ENCODE assay signal across 32 mouse cellular contexts in genomic region chr4:63823136-63823535, GRCm38 (mm10). TPM values are rescaled to one million over a fixed set of nuclear protein-coding genes. Genes with fewer than 3 reads are reported as not detected.
A peak's percentile ranks its signal among the peaks of the same experiment; 100 is the strongest.
DNase-seq lines count a peak whose midpoint lies in the region; ATAC-seq and TF ChIP-seq lines count a peak whose summit lies in the region.
"Had no signal": no experiment of that assay in that cellular context is flagged by ENCODE, and none has a peak within 500 bp of the region (broad histone marks: within the 10 kb centered on the region; RNA-seq: fewer than 3 reads in every experiment).

No protein-coding gene starts in this region.

- TF ChIP-seq POLR2A in thymus, adult 2 months (IDR thresholded peaks at IDR 0.05; ENCODE audit: control insufficient read depth, extremely low read depth, insufficient read depth, low read length, poor library complexity): no peak

- DNase-seq in thymus, postnatal 25 days: peak; percentile 13
- no peak for DNase-seq in thymus, adult 2 months
- no peak for DNase-seq in left cerebral cortex, adult 8-10 months (ENCODE audit: low spot score in 2 of 2)
- DNase-seq in right cerebral cortex, adult 18-20 months: no peak
- no peak for DNase-seq in embryo, embryonic 11 days
- DNase-seq: adrenal gland, postnatal 14 days; B cell, adult 2 months; cerebellum, postnatal 10 days; gastrocnemius, adult 2 months; heart, postnatal 36 days; kidney, adult 11 months; kidney, postnatal 36 days; layer of hippocampus, adult 9-11 months; lung, postnatal 36 days; right cerebral cortex, postnatal 4 days had no signal

- H3K4me3 ChIP-seq in thymus, adult 2 months (ENCODE audit: control insufficient read depth, insufficient read depth, low read length): no peak overlapping the region
- peak overlapping the region; percentile 57 for H3K4me3 ChIP-seq in megakaryocyte, embryonic 14.5 days (replicated peaks)
- H3K4me3 ChIP-seq in forebrain, embryonic 15.5 days: no peak overlapping the region
- H3K4me3 ChIP-seq: embryonic facial prominence, embryonic 13.5 days; erythroblast, embryonic 14.5 days; forebrain, embryonic 12.5 days; gastrocnemius, adult 2 months; heart, embryonic 15.5 days; hindbrain, embryonic 15.5 days; kidney, embryonic 15.5 days; lung, embryonic 15.5 days; midbrain, embryonic 12.5 days; neural tube, embryonic 12.5 days; stomach, embryonic 15.5 days had no signal

- peaks cover 5% of the 10 kb centered on the region; the same call in 1 of the 2 replicates for H3K9me3 ChIP-seq in megakaryocyte, embryonic 14.5 days
- H3K9me3 ChIP-seq in forebrain, embryonic 15.5 days: no peaks in the 10 kb centered on the region
- H3K9me3 ChIP-seq: embryonic facial prominence, embryonic 13.5 days; forebrain, embryonic 12.5 days; heart, embryonic 15.5 days; hindbrain, embryonic 15.5 days; kidney, embryonic 15.5 days; lung, embryonic 15.5 days; midbrain, embryonic 12.5 days; neural tube, embryonic 12.5 days; stomach, embryonic 15.5 days had no signal

- peaks cover 5% of the 10 kb centered on the region; the same call in 1 of the 2 replicates for H3K4me1 ChIP-seq in thymus, adult 2 months (replicated peaks; ENCODE audit: control insufficient read depth, insufficient read depth, low read length)
- peaks cover 24% of the 10 kb centered on the region for H3K4me1 ChIP-seq in megakaryocyte, embryonic 14.5 days
- H3K4me1 ChIP-seq in forebrain, embryonic 15.5 days: no peaks in the 10 kb centered on the region
- H3K4me1 ChIP-seq: embryonic facial prominence, embryonic 13.5 days; forebrain, embryonic 12.5 days; heart, embryonic 15.5 days; hindbrain, embryonic 15.5 days; kidney, embryonic 15.5 days; lung, embryonic 15.5 days; midbrain, embryonic 12.5 days; neural tube, embryonic 12.5 days; stomach, embryonic 15.5 days had no signal

- no peak overlapping the region for H3K27ac ChIP-seq in thymus, adult 2 months (ENCODE audit: control insufficient read depth, insufficient read depth, low read length)
- H3K27ac ChIP-seq in forebrain, embryonic 15.5 days (replicated peaks): no peak overlapping the region
- H3K27ac ChIP-seq: embryonic facial prominence, embryonic 13.5 days; forebrain, embryonic 12.5 days; gastrocnemius, adult 2 months; heart, embryonic 15.5 days; hindbrain, embryonic 15.5 days; kidney, embryonic 15.5 days; liver, embryonic 14.5 days; lung, embryonic 15.5 days; midbrain, embryonic 12.5 days; neural tube, embryonic 12.5 days; stomach, embryonic 15.5 days had no signal

- 6% methylated on average over 4 of the region's 4 CpGs for whole genome bisulfite sequencing in thymus, adult 2 months
- 84% methylated on average over 4 of the region's 4 CpGs for WGBS in forebrain, embryonic 15.5 days

- peak; percentile 93 for ATAC-seq in granulocyte monocyte progenitor cell, adult 5-6 weeks (replicated peaks; ENCODE audit: poor library complexity, severe bottlenecking)
- ATAC-seq in forebrain, embryonic 15.5 days (replicated peaks): no peak

- TF ChIP-seq CTCF in thymus, adult 2 months (IDR thresholded peaks at IDR 0.05; ENCODE audit: borderline replicate concordance, control insufficient read depth, extremely low read depth, insufficient read depth, low read length, poor library complexity): no peak

- H3K9ac ChIP-seq in forebrain, embryonic 15.5 days (replicated peaks): no peak overlapping the region
- H3K9ac ChIP-seq: embryonic facial prominence, embryonic 13.5 days; forebrain, embryonic 12.5 days; heart, embryonic 15.5 days; hindbrain, embryonic 15.5 days; kidney, embryonic 15.5 days; liver, embryonic 14.5 days; lung, embryonic 15.5 days; midbrain, embryonic 12.5 days; neural tube, embryonic 12.5 days; stomach, embryonic 15.5 days had no signal

- H3K4me2 ChIP-seq in forebrain, embryonic 15.5 days (replicated peaks): no peak overlapping the region
- H3K4me2 ChIP-seq: embryonic facial prominence, embryonic 13.5 days; forebrain, embryonic 12.5 days; heart, embryonic 15.5 days; hindbrain, embryonic 15.5 days; kidney, embryonic 15.5 days; lung, embryonic 15.5 days; midbrain, embryonic 12.5 days; neural tube, embryonic 12.5 days; stomach, embryonic 15.5 days had no signal

- H3K27me3 ChIP-seq in thymus, adult 2 months (ENCODE audit: control insufficient read depth, insufficient read depth, low read length): no peaks in the 10 kb centered on the region
- H3K27me3 ChIP-seq in megakaryocyte, embryonic 14.5 days (replicated peaks): no peaks in the 10 kb centered on the region
- H3K27me3 ChIP-seq in forebrain, embryonic 15.5 days: no peaks in the 10 kb centered on the region
- H3K27me3 ChIP-seq: embryonic facial prominence, embryonic 13.5 days; forebrain, embryonic 12.5 days; heart, embryonic 15.5 days; hindbrain, embryonic 15.5 days; kidney, embryonic 15.5 days; lung, embryonic 15.5 days; midbrain, embryonic 12.5 days; neural tube, embryonic 12.5 days; stomach, embryonic 15.5 days had no signal

- no peaks in the 10 kb centered on the region for H3K36me3 ChIP-seq in thymus, adult 2 months (ENCODE audit: control insufficient read depth, insufficient read depth, low read length)
- no peaks in the 10 kb centered on the region for H3K36me3 ChIP-seq in megakaryocyte, embryonic 14.5 days (replicated peaks; ENCODE audit: low read length)
- H3K36me3 ChIP-seq in forebrain, embryonic 15.5 days: no peaks in the 10 kb centered on the region
- H3K36me3 ChIP-seq: embryonic facial prominence, embryonic 13.5 days; forebrain, embryonic 12.5 days; heart, embryonic 15.5 days; hindbrain, embryonic 15.5 days; kidney, embryonic 15.5 days; lung, embryonic 15.5 days; midbrain, embryonic 12.5 days; neural tube, embryonic 12.5 days; stomach, embryonic 15.5 days had no signal

RNA-seq across cellular contexts. Expression of gene Tnfsf8, which starts 38.0 kb away (rescaled TPM):
- 0.91 and 1.3 TPM in 2 replicates for polyA plus RNA-seq in thymus, adult 2 months (2012; rRNA removed)
- total RNA-seq in granulocyte monocyte progenitor cell, adult 5-6 weeks (2014; fragmentation: Nextera tagmentation): 1.2 and 4.0 TPM in 2 replicates
- 0.39 and 1.6 TPM in 2 replicates for total RNA-seq in granulocyte monocyte progenitor cell, adult 5-6 weeks (2017)
- 0.07 TPM in 1 of 2 replicates, not detected in the other for polyA plus RNA-seq in megakaryocyte, embryonic 14.5 days (2012; ENCODE audit: insufficient read depth, low replicate concordance)
- under 1 TPM in 2 of 4 experiments, not detected in 2; 0.30 to 0.53 TPM for total RNA-seq in left cerebral cortex, adult 8-10 months (2022)
- polyA plus RNA-seq in forebrain, embryonic 15.5 days (2015; fragmentation: Nextera tagmentation; extraction: Ambion mirVana): 0.05 and 0.15 TPM in 2 replicates
- total RNA-seq: adrenal gland, postnatal 14 days; gastrocnemius, adult 2 months; gastrocnemius, postnatal 4 days; heart, postnatal 36 days; left cerebral cortex, adult 18-20 months; left cerebral cortex, postnatal 36 days had no signal
- polyA plus RNA-seq: erythroblast, embryonic 14.5 days; forebrain, embryonic 12.5 days; hindbrain, embryonic 15.5 days; kidney, embryonic 15.5 days; midbrain, embryonic 12.5 days; neural tube, embryonic 12.5 days had no signal
